Mouse (Mus musculus) inflammation-experienced regulatory T-cells, adult 6 months (primary cell): ENCODE measurements around the gene Rapgef1. TPM values are rescaled to one million over a fixed set of nuclear protein-coding genes. Genes with fewer than 3 reads are reported as not detected.

ENCODE experiments used
- ATAC-seq: one replicate; pipeline ENCODE4 v1.8.0; 2017
- polyA plus RNA-seq, 3 experiments: library from polyadenylated mRNA; unstranded; fragments of 100-300 nt; shearing (Covaris generic); gene quantifications; one replicate each; pipeline ENCODE4 v1.2.1; 2017

Gene Rapgef1
- polyA plus RNA-seq, 3 experiments from 2014 or later, result 26.4 to 37.9 (median 29.7) TPM

DNA sequence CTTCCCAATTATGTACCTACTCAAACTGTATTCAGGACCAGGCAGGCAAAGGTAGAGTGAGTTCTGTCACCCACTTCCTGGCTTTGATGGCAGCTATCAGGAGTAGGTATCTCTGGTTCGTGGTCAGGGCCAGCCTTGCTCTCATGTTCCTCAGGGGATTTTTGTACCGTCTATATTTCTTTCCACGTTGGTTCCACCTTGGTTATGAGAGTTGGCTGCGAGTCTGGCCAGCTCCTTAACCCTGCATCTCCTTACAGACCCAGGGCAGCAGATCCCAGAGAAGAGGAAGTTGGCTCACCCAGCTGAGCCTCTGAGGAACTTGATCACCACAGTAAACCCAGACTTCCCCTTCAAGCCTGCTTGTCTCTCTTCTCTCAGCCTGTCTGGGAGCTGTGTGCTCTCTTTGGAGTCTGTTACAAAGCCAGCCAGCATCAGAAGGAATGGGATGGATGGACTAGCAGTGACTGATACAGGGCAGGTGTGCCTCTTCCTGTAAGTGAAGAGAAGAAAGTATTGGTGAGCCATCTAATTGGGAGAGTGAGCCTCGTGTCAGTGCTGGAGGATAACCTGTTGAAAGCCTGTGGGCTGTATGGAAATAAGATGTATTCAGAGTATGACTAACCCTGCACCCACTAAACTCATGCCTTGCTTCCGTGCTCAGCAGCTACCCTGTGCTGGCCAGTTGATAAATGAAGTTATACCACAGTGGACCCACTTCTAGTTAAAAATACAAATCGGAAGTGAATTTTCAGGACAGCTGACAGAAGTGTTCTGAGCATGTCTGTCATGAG lies 53.4 kb downstream of the Rapgef1 start:
- peak; percentile 81 for ATAC-seq

DNA sequence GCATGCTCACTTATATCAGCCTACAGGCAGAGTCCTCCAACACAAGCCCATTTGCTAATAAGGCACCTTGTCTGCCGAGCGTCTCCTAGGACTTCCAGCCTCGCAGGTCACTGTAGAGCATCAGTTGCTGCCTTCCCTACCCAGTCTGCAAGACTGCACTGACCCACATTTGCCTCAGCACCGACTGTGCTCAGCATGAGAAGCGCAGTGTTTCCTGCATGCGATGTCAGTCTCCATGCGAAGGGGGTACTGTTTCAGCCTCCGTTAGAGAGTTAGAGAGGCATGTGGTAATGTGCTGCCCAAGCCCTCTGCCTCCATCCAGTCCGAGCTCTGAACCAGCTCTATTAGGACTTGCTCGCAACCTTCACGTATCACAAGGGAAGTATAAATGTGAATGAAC lies 54.6 kb downstream of the Rapgef1 start:
- no peak for ATAC-seq

DNA sequence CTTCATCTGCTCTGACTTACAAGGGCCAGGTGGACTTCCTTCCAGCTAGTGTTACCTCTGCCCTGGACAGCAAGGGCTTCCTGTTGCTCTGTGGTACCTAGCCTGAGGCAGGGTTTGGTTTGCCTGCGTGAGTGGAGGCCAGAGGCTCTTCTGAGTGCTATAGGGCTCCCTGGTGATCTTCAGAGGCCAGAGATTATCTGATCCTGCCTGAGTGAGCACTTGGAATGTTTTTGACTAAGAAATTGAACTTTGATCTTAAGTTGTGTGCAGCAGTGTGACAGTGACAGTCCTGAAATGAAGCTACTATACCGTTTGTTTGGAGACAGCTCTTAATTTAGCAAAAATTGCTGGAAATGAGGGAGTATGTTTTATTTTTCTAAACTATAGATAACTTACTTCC lies 55.0 kb downstream of the Rapgef1 start:
- no peak for ATAC-seq

GRCm38 (mm10) chr2:29675846-29676245 lies 56.3 kb downstream of the Rapgef1 start:
- ATAC-seq, result no peak

DNA sequence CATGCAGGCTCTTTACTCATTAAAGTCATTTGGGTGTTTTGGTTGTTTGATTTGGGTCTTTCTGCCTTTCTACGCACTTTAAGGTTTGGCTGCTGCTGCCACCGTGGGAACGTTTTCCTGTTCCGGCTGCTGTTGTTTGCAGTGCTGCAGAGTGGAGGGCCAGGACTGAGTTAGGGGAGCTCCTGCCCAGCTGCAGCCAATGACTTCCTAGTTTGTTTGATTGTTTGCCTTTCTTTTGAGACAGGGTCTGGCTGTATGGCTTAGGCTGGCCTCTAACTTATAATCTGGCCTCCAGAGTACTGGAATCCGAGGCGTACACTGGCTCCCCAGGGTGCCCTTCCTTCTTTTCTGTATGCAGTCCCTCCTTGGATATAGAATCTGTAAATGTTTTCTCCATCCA lies 57.0 kb downstream of the Rapgef1 start:
- no peak for ATAC-seq

DNA sequence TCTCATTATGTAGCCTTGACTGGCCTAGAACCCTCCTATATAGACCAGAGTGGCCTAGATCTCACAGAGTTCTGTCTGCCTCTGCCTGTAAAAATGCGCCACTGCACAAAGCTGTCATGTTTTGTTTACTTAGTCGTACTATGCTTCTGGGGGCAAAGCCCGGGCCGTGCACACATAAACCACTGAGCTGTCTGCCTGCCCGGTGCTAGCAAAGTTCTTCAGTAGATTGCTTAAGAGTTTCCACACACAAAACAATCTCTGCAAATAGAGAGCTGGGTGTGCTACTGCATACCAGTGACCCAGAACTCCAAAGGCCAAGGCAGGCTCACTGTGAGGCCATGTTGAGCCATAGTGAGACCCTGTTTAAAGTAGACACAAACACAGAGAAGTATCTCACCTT lies 58.3 kb downstream of the Rapgef1 start:
- no peak for ATAC-seq

DNA sequence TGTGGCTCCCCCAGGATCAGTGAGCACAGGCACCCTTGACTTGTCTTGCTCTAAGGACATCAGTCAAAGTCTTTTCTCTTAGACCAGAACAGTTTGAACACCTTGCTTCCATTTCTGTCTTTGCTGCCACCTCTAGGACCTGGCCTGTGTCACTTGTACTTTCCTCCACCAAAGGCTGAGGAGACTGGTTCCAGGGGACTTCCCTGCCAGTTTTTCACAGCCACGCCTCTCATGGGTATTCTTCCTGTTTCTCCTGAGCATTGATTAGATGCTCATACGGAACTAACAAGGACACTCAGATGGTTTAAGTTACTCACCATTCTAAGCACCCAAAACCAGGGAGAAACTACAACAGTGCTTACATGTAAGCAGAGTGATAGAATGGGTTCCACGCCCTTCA lies 59.0 kb downstream of the Rapgef1 start:
- peak; percentile 83 for ATAC-seq

- ATAC-seq, result no peak
These were observed 60.4 kb downstream of the Rapgef1 start for GRCm38 (mm10) chr2:29679710-29680584.

GRCm38 (mm10) chr2:29683261-29683999 lies 63.9 kb downstream of the Rapgef1 start:
- peak; percentile 62 for ATAC-seq

GRCm38 (mm10) chr2:29684498-29684897 lies 65.0 kb downstream of the Rapgef1 start:
- no peak for ATAC-seq

DNA sequence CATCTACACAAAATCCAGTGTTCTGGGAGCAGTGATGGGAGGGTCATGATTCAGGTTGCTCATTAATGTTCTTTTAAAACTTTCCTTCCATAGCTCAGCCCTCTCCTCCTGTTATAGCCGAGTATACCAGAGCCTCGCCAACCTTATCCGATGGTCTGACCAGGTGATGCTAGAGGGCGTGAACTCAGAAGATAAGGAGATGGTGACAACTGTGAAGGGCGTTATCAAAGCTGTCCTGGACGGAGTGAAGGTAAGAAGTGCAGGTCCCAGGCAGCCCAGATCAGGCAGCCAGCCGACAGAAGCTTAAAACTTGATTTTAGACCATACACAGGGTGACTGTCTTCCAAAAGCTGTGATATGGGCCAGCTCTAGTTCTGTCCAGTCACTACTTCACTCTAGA lies 69.5 kb downstream of the Rapgef1 start:
- no peak for ATAC-seq

DNA sequence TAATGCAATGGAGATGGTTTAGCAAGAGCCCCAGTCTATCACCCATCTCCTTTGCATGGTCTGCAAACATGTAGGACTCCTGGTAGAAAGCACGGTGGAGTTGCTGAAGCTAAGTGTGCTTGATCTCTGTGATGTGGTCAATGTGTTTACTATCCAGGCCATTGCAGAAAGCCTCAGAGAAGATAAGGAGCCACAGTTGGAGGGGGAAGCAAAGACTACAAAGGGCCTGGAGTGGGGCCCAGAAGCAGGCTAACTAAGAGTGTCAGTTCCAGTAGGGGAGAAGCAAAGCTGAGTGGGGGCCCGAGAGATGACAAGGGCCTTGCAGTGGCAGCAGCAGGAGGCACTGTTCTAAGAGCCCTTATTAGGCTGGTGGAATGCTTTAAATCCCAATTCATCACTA lies 70.0 kb downstream of the Rapgef1 start:
- peak; percentile 49 for ATAC-seq

GRCm38 (mm10) chr2:29691068-29691467 lies 71.5 kb downstream of the Rapgef1 start:
- peak; percentile 55 for ATAC-seq

DNA sequence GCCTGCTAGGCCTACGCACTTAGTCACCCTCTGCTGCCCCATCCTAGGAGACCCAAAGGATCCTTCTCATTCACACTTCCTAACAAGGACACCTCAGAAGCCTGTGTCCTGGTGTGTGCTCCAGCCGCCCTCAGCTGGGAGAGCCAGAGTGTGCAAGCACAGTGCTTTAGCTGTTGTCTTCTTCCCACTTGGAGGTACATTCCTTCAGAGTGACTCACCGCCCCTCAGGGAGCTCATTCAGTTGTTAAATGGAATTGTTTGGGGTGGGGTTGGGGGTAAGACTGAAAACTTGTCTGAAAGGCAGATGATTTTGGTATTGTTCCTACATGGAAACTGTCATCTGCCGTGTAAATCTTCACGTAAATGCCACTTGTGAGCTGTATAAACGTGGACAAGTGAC lies 72.0 kb downstream of the Rapgef1 start:
- no peak for ATAC-seq

- ATAC-seq, result no peak
These were observed 72.7 kb downstream of the Rapgef1 start for GRCm38 (mm10) chr2:29692192-29692591.

DNA sequence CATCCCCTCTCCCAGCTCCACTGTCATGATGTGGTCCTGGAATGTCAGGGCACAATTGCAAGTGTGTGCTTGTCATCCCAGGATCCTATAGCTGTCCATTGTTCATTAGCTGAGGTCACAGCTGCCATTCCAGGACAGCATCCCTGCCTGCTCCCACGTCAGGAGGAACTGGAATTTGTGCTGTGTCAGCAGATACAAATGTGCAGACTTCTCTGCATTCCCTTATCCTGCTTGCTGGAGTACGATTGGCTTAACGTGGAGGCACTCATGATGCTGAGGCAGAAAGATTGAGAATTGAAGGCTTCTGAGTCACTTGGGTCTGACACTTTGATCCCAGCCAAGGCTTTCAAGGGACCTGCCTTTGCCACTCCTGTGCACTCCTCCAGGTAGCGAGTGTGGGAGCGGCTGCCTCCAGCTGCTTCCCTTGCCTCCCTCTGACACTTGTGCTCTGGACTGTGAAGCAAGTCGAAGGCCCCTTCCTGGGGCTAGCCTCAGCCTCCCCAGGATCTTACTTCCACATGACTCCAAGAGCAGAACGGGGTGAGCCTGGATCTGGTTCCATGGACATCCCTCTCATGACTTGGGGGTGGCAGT lies 76.8 kb downstream of the Rapgef1 start:
- no peak for ATAC-seq

DNA sequence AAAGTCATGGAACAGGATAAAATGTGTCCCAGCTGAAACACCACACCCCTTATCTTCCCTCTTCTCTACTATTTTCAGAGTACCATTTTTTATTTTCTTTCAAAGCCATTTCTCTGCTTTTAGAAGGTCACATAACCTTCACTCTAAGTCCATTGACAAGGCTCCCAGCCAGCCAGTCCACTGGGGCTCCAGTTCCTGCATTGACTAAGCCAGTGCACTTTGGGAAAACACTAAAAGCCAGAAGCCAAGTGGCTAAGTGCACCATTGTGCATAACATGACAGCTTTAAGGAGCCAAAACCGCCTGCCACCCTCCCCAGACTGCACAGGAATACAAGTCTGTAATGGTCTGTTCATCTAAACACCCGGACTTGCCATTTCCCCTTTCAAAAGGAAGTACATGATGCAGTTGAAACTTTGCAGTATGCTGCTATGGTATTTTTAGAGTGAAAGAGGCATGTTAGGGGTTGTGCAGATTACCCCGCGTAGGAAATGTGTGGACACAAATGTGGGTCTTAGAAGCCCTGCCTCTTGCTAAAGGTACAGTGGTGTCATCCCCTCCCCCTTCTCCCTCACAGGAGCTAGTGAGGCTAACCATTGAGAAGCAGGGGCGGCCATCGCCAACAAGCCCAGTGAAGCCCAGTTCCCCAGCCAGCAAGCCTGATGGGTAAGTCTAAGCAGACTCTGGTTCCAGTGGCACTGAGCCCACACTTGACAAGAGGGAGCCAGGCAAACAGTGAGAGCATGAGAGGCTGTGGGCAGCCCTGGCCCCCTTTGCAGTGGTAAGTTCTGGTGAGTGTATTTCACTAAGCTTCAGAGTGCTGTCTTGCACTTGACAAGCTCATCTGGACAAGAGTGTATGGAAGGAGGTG lies 79.1 kb downstream of the Rapgef1 start:
- no peak for ATAC-seq

DNA sequence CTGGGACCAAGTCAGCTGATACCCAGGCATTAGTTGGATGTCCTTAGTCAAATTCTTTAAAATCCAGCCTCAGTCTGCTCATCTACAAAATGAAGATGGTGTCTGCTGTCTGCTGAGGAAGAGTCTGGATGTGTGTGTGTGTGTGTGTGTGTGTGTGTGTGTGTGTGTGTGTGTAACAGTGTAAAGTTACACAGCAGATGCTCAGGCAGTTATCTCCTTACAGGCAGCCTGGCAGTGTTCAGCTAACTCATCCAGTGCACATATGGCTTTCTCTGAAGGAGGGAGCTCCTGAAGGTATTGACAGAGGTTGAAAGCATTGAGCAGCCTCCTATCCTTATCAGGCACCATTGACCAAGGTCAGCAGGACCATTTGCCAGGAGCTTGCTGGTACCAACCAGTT lies 81.4 kb downstream of the Rapgef1 start:
- ATAC-seq, result no peak

DNA sequence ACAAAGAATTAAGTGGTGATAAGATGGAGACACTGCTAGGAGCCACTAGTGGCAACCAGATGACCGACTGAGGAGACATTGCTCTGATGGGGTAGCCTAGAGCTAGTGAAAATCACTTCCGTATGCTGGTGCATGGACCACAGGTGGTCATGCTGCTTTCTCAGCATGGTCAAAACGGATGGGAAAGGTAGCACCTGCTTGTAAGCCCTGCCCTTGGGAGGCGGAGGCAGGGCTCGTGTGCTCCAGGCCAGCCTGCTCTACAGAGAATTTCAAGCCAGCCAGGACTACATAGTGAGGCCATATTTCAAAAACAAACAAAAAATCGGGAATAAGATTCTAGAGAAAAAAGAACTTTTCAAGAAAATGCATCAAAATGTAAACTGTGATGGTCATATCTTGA lies 81.9 kb downstream of the Rapgef1 start:
- ATAC-seq, result no peak

GRCm38 (mm10) chr2:29702189-29702588 lies 82.7 kb downstream of the Rapgef1 start:
- no peak for ATAC-seq
